Mouse (Mus musculus): ENCODE data around the gene Klf12.

The Klf12 gene

GRCm38 (mm10) chr14:100228120-100228519 is 56.4 kb downstream of the Klf12 start:
- peak; percentile 46 for DNase-seq

- DNase-seq = no peak
Observed at GRCm38 (mm10) chr14:100227717-100228116, 56.8 kb downstream of the Klf12 start.

GRCm38 (mm10) chr14:100224151-100224550 is 60.3 kb downstream of the Klf12 start:
- DNase-seq = peak; percentile 70

DNA sequence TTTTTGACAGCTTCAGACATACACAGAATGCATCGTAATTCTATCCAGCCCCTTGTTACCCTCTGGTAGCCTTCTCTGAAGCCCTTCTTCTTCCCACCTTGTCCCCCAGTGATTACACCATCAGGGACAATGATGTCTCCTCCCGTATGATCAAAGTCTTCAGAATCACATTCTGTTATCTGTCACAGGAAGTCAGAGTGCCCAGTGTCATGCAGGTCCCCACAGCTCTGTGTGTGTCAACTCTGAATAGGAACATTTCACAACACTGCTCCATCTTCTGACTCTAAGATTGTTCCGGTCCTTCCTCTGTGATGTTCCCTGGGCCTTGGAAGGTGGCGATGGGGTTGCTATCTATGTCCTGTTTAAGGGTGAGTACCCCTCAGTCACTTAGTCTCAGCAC is 62.2 kb downstream of the Klf12 start:
- DNase-seq = no peak

- DNase-seq = no peak
Observed at GRCm38 (mm10) chr14:100215213-100215785, 69.2 kb downstream of the Klf12 start.

DNA sequence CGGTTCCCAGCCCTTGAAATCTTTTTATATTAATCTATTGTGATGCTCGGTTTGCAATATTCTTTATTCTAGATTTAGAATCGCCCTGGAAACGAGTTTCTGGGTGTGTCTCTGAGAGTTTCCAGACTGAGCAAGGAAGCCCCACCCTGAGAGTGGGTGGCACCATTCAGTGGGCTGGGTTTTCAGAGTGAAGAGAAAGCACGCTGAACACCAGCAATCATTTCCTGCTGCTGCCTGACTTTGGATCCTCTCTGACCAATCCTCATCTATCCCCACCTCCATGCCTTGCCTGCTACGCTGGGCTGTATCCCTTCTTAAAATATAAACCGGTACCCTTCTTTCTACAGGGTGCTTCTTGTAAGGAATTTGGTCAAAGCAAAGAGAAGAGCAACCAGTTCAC is 71.4 kb downstream of the Klf12 start:
- peak; percentile 28 for DNase-seq

- no peak for DNase-seq
Observed at GRCm38 (mm10) chr14:100211826-100212117, 72.7 kb downstream of the Klf12 start.

- DNase-seq = peak; percentile 48
Observed at GRCm38 (mm10) chr14:100211036-100211825, 73.2 kb downstream of the Klf12 start.

- DNase-seq = no peak
Observed at GRCm38 (mm10) chr14:100209814-100210419, 74.6 kb downstream of the Klf12 start.

DNA sequence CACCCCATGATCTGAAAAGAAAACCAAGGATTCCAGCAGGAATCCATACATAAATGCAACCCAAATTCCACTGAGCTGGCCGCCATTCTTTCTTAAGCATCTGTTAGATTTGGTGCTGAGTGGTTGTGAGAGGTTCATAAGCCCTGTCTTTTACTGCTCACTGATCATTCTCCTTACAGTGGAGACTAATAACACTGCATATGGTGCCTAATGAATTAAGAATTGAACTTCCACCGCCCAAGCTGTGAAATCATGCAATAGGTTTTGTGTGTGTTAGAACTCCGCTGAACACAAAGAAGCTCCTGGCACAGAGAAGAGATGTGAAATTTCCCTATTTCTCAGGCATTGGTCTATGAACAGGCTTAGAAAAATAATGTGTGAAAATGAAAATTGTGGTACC is 77.4 kb downstream of the Klf12 start:
- no peak for DNase-seq

- no peak for DNase-seq
Observed at GRCm38 (mm10) chr14:100206207-100206606, 78.3 kb downstream of the Klf12 start.

GRCm38 (mm10) chr14:100200058-100200688 is 84.3 kb downstream of the Klf12 start:
- DNase-seq = no peak

DNA sequence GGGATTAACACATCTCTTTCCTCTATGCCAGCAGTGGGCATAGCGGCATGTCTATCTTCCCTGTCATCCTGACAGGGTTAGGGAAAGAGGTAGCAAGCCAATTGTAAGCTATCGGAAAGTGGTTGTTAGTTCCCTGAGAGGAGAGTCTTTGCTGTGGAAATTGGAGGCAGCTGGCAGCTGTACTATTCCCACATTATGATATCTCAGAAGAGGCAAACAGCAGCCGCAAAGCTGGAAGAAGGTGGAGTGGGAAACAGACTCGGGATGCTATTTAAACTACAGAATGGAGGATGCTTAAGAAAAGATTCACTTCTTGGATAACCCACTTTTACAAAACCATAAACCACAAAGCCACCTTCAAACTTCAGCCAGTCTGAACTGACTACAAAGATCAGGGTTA is 85.8 kb downstream of the Klf12 start:
- no peak for DNase-seq

GRCm38 (mm10) chr14:100197199-100197598 is 87.3 kb downstream of the Klf12 start:
- no peak for DNase-seq

DNA sequence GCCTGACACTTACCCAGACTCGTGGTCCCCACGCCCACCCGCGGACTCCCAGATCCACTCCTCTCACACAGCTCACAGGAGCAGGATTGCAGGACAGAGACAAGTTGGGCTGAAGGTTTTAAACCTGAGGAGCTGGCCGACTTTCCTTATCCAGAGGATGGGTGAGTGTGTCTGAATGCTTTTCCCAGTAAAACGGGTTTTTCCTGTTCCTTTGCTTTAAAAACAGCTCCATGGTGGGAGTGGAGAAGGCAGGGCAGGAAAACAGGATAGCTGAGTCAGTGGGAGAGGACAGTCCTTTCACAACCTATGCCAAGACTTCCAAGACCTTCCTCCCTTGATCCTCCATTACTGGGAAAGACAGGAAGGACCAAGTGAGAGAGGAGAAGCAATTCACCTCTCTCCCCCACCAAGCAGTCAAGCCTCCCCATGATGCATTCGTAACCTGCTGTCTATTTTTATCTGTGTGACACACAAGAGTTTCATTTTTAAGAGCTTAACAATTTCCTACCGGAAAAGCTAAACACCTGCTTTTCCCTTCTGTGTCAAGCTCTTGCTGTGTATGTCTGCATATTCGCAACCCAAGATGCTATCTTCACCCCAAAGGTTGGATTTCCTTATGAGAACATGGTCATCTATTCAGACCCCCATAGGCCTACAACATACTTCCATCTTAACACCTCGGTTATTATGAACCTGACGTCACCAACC is 94.8 kb downstream of the Klf12 start:
- no peak for DNase-seq

DNA sequence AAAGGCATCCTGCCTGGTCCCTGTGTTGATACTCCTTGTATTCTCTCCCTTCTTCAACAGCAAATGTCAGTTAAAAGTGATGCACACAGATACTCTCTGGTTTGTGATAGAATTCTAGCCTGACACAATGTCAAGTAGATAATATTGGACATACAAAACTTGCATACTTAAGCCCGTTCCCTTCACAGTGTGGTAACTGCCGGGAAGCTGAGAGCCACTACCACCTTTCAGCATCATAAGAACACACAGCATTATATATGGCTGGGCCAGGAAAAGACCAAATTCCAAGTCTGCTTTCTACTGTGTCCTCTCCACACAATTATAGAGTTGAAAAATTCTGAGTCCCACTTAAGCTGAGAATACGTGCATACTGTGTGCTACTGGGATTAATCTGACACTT is 97.1 kb downstream of the Klf12 start:
- DNase-seq = no peak

DNA sequence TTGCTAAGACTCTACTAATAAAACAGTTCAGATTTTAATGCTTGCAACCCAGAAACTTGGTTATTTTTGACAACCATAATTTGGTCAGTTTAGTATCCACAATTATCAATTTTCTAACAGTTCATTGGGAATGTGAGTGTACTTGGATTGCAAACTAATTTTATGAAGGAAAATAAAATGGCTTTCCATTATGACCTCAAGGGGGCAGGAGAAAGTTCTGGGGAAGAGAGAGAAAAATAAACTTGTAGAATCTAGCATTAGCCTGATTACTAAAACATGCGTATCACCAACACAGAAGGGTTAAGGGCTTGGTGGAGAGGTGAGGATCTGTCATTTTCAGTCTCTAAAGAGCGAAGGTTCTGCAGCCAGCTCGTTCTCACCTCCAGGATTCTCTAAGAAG is 106.7 kb downstream of the Klf12 start:
- no peak for DNase-seq

DNA sequence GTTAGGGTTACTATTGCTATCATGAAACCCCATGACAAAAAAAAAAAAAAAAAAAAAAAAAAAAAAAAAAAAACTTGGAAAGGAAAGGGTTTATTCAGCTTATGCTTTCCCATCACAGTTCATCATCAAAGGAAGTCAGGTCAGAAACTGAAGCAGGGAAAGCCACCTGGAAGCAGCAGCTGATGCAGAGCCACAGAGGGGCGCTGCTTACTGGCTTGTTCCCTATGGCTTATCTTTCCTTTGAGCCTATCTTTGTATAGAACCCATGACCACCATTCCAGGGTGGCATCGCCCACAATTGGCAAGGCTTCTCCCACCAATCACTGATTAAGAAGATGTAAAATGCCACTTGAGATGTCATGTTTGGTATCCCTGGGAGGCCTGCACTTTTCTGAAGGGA is 119.4 kb downstream of the Klf12 start:
- no peak for DNase-seq

DNA sequence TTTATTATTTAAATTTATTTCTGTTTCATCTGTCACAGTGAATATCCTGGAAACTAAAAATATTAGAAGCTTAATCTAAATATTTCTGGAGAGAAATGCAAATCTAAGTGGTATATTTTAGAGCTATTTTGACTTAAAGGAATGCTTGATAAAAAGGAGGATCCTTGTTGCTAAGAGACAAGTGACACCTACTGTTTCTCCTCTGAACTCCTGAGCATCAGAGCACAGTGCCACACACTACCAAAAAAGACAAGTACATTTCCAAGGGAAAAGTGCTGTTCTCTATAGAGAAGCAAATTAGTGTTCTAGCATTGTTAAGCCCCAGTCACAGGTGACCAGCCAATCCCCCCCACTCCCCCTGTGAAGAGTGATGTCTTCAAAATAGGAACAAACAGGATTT is 127.8 kb downstream of the Klf12 start:
- DNase-seq = no peak

DNA sequence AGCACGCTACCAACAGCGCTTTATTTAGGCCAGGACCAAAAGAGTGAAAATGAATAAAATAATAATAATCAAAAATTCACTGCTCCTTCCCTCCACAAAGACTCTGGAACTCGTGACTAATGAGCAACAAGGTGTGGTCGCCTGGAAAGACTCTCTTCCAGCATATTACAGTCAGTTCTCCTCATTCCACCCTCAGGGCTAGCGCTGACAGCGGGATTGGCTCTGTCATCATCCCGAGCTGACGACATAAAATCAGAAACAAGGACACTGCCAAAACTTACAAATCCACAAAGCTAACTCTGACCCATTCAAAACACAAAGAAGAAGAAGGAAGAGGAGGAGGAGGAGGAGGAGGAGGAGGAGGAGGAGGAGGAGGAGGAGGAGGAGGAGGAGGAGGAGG is 136.8 kb downstream of the Klf12 start:
- DNase-seq = no peak

DNA sequence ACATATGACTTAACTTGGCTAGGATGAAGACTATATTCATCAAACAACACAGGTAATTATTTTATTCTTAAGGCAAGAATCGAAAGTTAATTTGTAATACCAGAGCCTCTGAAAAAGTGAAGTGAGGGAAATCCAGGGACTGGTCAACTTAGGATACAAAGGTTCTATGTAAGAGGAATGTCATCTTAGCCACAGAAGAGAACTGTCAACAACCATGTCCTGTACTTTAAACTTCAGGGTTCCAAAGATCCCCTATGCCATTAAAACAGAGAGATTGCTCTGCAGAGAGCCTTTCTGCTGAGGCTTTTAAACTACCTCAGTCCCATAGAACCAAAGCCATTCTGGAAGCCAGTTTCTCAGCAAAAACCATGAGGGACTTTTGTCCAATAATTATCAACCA is 144.1 kb downstream of the Klf12 start:
- no peak for DNase-seq

DNA sequence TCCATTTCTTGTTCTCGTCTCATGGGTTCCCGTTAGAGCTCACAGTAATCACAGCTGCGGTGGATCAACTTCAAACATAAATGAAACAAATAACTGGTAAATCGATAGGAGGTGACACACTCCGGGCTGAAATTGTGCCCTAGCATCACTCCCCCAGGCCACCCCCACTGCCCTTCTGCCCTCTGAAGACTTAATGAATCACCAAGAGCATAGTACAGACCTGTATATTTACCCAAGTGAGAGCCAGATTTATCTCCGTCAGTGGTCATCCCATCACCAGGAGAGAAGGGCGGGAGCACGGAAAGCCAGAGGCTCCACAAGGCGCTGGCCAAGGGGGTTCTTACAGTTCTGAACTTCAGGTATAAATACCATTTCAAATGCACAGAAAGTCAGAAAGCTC is 150.2 kb downstream of the Klf12 start:
- DNase-seq = peak; percentile 8

DNA sequence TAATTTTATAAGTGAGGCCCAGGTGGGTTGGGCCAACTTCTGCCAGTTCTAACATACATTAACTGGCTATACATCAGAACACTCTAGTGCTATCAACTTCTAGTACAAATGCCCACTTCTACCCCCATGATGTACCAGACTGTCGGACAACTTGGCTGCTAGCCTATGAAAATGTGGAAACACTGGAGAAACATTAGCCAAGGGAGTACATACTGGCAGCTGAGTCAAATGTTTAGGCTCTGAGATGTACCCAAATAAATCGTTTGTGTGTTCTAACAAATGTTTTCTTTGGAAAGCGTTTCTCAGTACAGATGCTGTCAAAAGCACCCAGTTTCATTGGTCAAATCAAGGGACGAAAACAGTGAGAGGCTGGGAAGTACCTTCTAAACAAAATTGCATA is 152.0 kb downstream of the Klf12 start:
- DNase-seq = peak; percentile 9
